Mouse (Mus musculus): ENCODE results near the gene Fcrla. TPM values are rescaled to one million over a fixed set of nuclear protein-coding genes. Genes with fewer than 3 reads are reported as not detected.

Fcrla gene
- polyA plus RNA-seq, 1 experiment, result not detected

GRCm38 (mm10) chr1:170871402-170871801 lies 56.0 kb downstream of the Fcrla start:
- Histone ChIP-seq H3K79me3 (ENCODE audit: low read depth) (peaks cover 8% of the 10 kb centered on the region), H3K27me3 (ENCODE audit: control insufficient read depth, insufficient read depth, insufficient read length) (no peaks in the 10 kb centered on the region), H3K36me3 (ENCODE audit: control insufficient read depth, insufficient read depth) (peaks cover 31% of the 10 kb centered on the region), H3K4me3 (ENCODE audit: insufficient read depth, poor library complexity, severe bottlenecking) (no peak overlapping the region), H3K79me2 (ENCODE audit: control insufficient read depth, insufficient read depth) (peaks cover 13% of the 10 kb centered on the region), H3ac (ENCODE audit: control insufficient read depth, insufficient read length, low read depth) (no peak overlapping the region)
- TF ChIP-seq FOSL1 (IDR thresholded peaks at IDR 0.05; ENCODE audit: insufficient read depth, low read length, poor library complexity, severe bottlenecking) (no peak), USF1 (IDR thresholded peaks at IDR 0.05; ENCODE audit: low read depth) (no peak), MAX (IDR thresholded peaks at IDR 0.05) (no peak), CTCF (IDR thresholded peaks at IDR 0.05; ENCODE audit: control insufficient read depth, insufficient read depth, insufficient read length) (no peak), MYOG (IDR thresholded peaks at IDR 0.05; ENCODE audit: control insufficient read depth, extremely low read depth, insufficient read length) (no peak), MYOD1 (IDR thresholded peaks at IDR 0.05; ENCODE audit: control insufficient read depth, insufficient read length, low read depth) (no peak), CEBPB (IDR thresholded peaks at IDR 0.05; ENCODE audit: low read depth) (no peak)

DNA sequence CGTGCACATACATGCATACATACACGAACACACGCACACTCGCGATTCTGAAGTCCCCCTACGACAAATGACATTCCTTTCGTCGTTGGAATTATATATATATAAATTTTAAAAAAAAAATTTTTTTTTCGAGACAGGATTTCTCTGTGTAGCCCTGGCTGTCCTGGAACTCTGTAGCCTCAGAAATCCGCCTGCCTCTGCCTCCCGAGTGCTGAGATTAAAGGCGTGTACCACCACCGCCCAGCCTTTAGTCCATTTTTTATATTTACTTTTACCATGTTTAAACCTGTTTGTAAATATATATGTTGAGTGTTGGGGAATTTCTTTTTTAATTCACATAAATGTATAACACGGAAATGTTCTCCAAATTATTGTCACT lies 58.5 kb downstream of the Fcrla start:
- Histone ChIP-seq H3ac (ENCODE audit: control insufficient read depth, insufficient read length, low read depth) (peak overlapping the region; percentile 30), H3K27me3 (ENCODE audit: control insufficient read depth, insufficient read depth, insufficient read length) (no peaks in the 10 kb centered on the region), H3K36me3 (ENCODE audit: control insufficient read depth, insufficient read depth) (peaks cover 14% of the 10 kb centered on the region), H3K79me3 (ENCODE audit: low read depth) (peaks cover 28% of the 10 kb centered on the region), H3K4me3 (ENCODE audit: insufficient read depth, poor library complexity, severe bottlenecking) (peak overlapping the region; percentile 78), H3K79me2 (ENCODE audit: control insufficient read depth, insufficient read depth) (peaks cover 38% of the 10 kb centered on the region)
- TF ChIP-seq CTCF (IDR thresholded peaks at IDR 0.05; ENCODE audit: control insufficient read depth, insufficient read depth, insufficient read length), result no peak
- TF ChIP-seq MAX (IDR thresholded peaks at IDR 0.05), result no peak
- TF ChIP-seq MYOG (IDR thresholded peaks at IDR 0.05; ENCODE audit: control insufficient read depth, extremely low read depth, insufficient read length), result no peak
- no peak for TF ChIP-seq MYOD1 (IDR thresholded peaks at IDR 0.05; ENCODE audit: control insufficient read depth, insufficient read length, low read depth)
- no peak for TF ChIP-seq FOSL1 (IDR thresholded peaks at IDR 0.05; ENCODE audit: insufficient read depth, low read length, poor library complexity, severe bottlenecking)
- TF ChIP-seq CEBPB (IDR thresholded peaks at IDR 0.05; ENCODE audit: low read depth), result no peak
- no peak for TF ChIP-seq USF1 (IDR thresholded peaks at IDR 0.05; ENCODE audit: low read depth)

GRCm38 (mm10) chr1:170868107-170868904 lies 59.1 kb downstream of the Fcrla start:
- H3K36me3 ChIP-seq (ENCODE audit: control insufficient read depth, insufficient read depth), result peaks cover 11% of the 10 kb centered on the region
- peaks cover 33% of the 10 kb centered on the region for H3K79me3 ChIP-seq (ENCODE audit: low read depth)
- H3K79me2 ChIP-seq (ENCODE audit: control insufficient read depth, insufficient read depth), result peaks cover 44% of the 10 kb centered on the region
- TF ChIP-seq CTCF (IDR thresholded peaks at IDR 0.05; ENCODE audit: control insufficient read depth, insufficient read depth, insufficient read length) (no peak), MYOD1 (IDR thresholded peaks at IDR 0.05; ENCODE audit: control insufficient read depth, insufficient read length, low read depth) (no peak), MAX (IDR thresholded peaks at IDR 0.05) (peak; percentile 91), USF1 (IDR thresholded peaks at IDR 0.05; ENCODE audit: low read depth) (no peak), MYOG (IDR thresholded peaks at IDR 0.05; ENCODE audit: control insufficient read depth, extremely low read depth, insufficient read length) (no peak), CEBPB (IDR thresholded peaks at IDR 0.05; ENCODE audit: low read depth) (peak; percentile 71), FOSL1 (IDR thresholded peaks at IDR 0.05; ENCODE audit: insufficient read depth, low read length, poor library complexity, severe bottlenecking) (no peak)
- no peaks in the 10 kb centered on the region for H3K27me3 ChIP-seq (ENCODE audit: control insufficient read depth, insufficient read depth, insufficient read length)
- H3ac ChIP-seq (ENCODE audit: control insufficient read depth, insufficient read length, low read depth), result peak overlapping the region; percentile 30
- H3K4me3 ChIP-seq (ENCODE audit: insufficient read depth, poor library complexity, severe bottlenecking), result peak overlapping the region; percentile 78

DNA sequence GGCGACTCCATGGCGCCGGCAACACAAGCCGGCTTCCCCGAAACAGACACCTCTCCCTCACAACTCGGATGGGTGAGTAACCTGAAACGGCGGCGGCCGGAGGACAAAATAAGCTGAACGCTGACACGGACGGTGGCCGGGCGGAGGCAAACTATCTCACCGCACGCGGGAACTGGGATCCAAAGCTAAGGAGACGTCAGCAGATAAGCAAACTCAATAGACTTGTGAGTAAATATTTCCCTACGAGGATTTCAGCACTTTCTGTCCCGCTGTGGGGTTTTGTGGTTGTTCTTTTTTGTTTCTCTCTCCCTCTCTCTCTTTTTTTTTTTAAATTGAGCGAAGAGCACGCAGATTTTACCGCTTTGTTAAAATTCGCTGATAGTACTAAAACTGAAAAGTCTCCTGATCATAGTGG lies 59.7 kb downstream of the Fcrla start, which contains the start of gene Atf6:
TSS of gene Atf6 (minus strand) at position 81 of the 415 bp plus-strand sequence.
- peak within 1 kb of the TSS; percentile 65 for H3ac ChIP-seq (ENCODE audit: control insufficient read depth, insufficient read length, low read depth)
- peaks cover 33% of the 10 kb centered on the region for H3K79me3 ChIP-seq (ENCODE audit: low read depth)
- peak within 1 kb of the TSS; percentile 78 for H3K4me3 ChIP-seq (ENCODE audit: insufficient read depth, poor library complexity, severe bottlenecking)
- no peaks in the 10 kb centered on the region for H3K27me3 ChIP-seq (ENCODE audit: control insufficient read depth, insufficient read depth, insufficient read length)
- peaks cover 50% of the 10 kb centered on the region for H3K79me2 ChIP-seq (ENCODE audit: control insufficient read depth, insufficient read depth)
- peaks cover 11% of the 10 kb centered on the region for H3K36me3 ChIP-seq (ENCODE audit: control insufficient read depth, insufficient read depth)
- TF ChIP-seq USF1 (IDR thresholded peaks at IDR 0.05; ENCODE audit: low read depth) (no peak), FOSL1 (IDR thresholded peaks at IDR 0.05; ENCODE audit: insufficient read depth, low read length, poor library complexity, severe bottlenecking) (no peak), MAX (IDR thresholded peaks at IDR 0.05) (peak; percentile 66), CTCF (IDR thresholded peaks at IDR 0.05; ENCODE audit: control insufficient read depth, insufficient read depth, insufficient read length) (no peak), CEBPB (IDR thresholded peaks at IDR 0.05; ENCODE audit: low read depth) (no peak), MYOG (IDR thresholded peaks at IDR 0.05; ENCODE audit: control insufficient read depth, extremely low read depth, insufficient read length) (no peak), MYOD1 (IDR thresholded peaks at IDR 0.05; ENCODE audit: control insufficient read depth, insufficient read length, low read depth) (no peak)

Other genes with a start within 250 kb of the Fcrla start
- 12.0 TPM for gene Atf6, start 59.8 kb downstream of the Fcrla start, polyA plus RNA-seq (2012; fragmentation: generic; extraction: Trizol)
- 0.12 TPM for gene Gm26620, start 42.5 kb downstream of the Fcrla start, polyA plus RNA-seq (2012; fragmentation: generic; extraction: Trizol)
- 39.9 TPM for gene Dusp12, start 42.0 kb downstream of the Fcrla start, polyA plus RNA-seq (2012; fragmentation: generic; extraction: Trizol)
- not detected for gene Fcrlb, start 14.6 kb downstream of the Fcrla start, polyA plus RNA-seq (2012; fragmentation: generic; extraction: Trizol)
- 0.06 TPM for gene Fcgr2b, start 49.0 kb upstream of the Fcrla start, polyA plus RNA-seq (2012; fragmentation: generic; extraction: Trizol)
- gene Fcgr4, start 91.3 kb upstream of the Fcrla start, polyA plus RNA-seq (2012; fragmentation: generic; extraction: Trizol), result 1.0 TPM
- not detected for gene Fcgr3, start 137.4 kb upstream of the Fcrla start, polyA plus RNA-seq (2012; fragmentation: generic; extraction: Trizol)
- gene Cfap126, start 186.3 kb upstream of the Fcrla start, polyA plus RNA-seq (2012; fragmentation: generic; extraction: Trizol), result 0.39 TPM
- 147 TPM for gene Sdhc, start 223.0 kb upstream of the Fcrla start, polyA plus RNA-seq (2012; fragmentation: generic; extraction: Trizol)
- 0.11 TPM for gene Mpz, start 223.1 kb upstream of the Fcrla start, polyA plus RNA-seq (2012; fragmentation: generic; extraction: Trizol)